Mouse (Mus musculus): ENCODE data around the gene Elavl3.
"Not testable (repeated sequence)": the region's sequence is repeated elsewhere in the genome, so short reads cannot be mapped to it uniquely, and the experiment has no call there.

Elavl3 gene

DNA sequence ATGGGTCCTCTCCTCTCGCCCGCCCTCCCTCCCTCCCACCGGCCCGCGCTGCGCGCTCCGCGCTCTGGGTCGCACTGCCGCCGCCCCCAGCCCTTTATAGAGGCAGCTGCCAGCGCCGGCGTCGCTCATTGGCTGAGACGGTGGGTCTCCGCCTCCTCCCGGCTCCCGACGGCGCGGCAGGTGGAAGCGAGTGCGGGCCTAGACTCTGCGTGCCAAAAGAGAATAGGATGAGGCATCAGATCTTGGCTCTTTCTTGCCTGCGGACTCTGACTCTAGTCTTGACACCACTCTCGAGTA, at the start of gene Elavl3:
Gene Elavl3 (minus strand): TSS at position 66 of the 297 bp plus-strand sequence.
- in situ Hi-C loops (cut with MboI, MseI) = no loop called here

DNA sequence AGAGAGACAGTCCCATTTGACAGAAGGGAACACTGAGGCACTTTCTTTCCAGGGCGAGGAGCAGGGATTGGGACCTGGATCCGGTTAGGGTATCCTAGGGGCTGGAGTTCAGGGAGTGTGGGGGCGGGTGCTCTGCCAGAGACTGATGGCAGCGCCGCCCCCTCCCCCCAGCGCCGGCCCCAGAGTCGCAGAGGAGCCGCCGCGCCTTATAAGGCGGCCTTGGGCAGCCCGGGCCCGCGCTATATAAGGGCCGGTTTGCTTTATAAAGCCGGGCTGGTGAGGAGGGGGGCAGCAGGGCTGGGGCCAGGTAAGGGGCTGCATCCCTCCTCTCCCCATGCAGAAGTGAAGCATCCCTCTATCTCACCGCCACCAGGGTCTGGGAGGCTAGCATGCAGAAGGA, 48.1 kb upstream of the Elavl3 start:
- in situ Hi-C loops (cut with MboI, MseI) = no loop called here

DNA sequence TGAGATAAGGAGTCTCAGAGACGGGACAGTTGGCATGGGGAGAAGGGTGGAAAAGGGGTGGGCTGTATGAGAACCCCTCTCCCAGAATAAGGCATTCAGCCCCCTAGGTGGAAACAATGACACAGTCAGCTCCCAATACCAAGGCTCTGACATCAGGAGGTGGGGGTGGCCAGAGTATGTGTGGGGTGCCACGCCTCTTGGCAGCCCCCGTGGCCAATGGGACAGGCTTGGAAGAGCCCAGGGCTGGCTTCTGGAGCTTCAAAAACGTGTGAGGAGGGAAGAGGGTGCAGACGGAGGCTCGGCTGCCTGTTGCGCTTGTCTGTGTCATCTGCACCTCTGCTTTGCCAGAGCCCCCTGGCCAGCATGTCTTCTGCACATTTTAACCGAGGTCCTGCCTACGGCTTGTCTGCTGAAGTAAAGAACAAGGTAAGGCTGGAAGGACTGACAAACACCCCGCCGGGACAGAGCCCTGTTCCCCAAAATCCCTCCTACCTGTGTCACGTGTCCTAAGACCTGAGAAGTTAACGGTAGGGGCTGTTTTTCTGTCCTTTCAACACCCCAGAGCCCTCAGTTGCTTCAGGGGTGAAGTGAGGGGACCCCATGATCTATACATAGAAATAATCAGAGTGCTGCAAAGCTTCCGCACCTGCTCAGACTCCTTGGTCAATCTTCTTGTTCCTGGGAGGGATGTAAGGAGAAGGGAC, 47.3 kb upstream of the Elavl3 start, which contains the start of gene Cnn1:
Gene Cnn1 (plus strand): TSS at position 224 of the 704 bp plus-strand sequence.
- in situ Hi-C loops (cut with MboI, MseI) = no loop called here

DNA sequence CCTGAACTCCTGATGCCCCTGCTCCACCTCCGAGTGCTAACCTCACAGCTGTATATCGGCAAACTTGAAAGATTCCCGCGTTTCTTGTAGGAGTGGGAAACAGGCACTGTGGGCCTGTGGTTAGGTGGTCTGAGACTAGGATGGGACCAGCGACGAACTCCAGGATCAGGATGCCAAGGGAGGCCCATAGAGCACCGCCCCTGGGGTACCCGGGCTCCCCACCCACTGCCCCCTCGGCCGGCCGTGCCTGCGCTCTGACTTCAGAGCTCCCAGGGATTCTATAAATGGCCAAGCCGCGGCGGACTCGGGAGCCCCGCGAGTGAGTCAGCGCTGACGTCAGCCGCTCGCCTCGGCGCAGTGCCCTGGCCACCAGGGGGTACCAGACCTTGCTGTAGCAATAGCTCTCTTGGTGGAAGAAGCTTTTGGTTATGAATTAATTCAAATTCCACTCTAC, 44.1 kb upstream of the Elavl3 start:
- in situ Hi-C loops (cut with MboI, MseI) = no loop called here

DNA sequence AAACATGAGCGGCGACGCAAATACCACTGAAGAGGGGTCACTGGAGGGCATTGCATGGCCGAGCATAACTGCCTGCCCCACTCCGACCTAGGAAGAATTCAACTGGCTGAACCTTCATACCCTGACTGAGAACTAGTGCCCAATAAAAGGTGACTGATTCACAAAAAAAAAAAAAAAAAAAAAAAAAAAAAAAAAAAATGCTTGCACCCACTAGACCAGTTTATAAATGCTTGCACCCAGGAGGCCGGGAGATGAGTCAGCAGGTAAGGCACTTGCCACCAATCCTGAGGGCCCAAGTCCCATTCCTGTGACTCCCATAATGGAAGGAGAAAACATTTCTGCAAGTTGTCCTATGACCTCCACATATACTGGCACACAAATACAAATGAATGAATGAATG, 40.9 kb upstream of the Elavl3 start:
- in situ Hi-C loops (cut with MboI, MseI) = no loop called here

DNA sequence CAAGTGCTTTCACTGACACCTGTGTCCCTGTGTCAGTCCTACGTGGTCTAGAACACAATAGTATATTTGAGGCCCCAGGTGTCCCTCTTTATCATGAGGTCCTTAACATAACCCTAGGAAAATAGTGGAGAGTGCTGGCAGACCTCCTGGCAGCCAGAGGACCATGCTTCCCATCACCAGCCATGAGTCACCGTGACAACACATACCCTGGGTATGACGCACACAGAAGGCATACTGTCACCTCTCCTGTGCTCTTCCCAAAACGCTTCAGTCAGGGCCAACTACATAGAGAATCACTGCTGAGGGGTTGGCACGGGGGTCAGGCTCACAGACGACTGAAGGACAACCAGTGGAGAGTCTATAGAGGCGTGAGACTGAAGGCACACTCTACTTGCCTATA, 38.2 kb upstream of the Elavl3 start:
- in situ Hi-C loops (cut with MboI, MseI) = no loop called here

DNA sequence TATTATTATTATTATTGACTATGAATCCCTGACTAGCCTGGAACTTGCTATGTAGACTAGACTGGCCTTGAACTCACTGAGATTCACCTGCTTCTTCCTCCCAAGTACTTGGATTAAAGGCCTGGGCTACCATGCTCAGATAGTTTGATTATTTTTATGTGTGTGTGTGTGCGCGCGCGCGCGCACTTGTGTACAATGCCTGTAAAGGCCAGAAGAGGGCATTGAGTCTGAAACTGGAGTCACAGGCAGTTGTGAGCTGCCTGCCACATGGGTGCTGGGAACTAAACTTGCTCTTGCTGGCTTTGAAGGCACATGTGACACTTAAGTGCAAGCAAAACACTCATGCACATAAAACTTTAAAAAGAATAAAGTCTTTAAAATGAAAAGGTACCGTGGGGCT, 37.5 kb upstream of the Elavl3 start:
- in situ Hi-C loops (cut with MboI, MseI) = no loop called here

DNA sequence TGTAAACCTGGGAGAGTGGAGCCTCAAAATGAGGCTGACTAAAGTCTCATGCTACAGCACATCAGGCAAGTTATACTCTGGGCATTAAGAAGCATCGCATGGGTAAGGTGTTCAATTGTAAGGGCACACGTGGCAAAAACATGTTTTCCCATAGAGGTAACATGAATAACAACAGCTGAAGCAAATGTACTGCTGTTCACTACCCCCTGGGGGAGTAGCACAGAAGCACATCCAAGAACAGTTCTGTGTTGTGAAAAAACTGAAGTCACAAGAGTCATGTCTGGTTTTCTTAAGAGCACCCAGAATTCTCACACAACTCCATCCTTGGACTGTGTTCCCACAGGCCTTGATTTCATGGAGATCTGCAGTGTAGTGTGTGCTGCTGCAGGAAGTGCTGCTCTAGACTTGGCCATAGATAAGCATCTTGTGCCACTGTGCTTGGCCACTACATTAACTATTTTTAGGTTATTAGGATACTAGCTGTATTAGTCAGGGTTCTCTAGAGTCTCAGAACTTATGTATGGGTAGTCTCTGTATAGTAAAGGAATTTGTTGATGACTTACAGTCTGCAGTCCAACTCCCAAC, 35.3 kb upstream of the Elavl3 start:
- in situ Hi-C loops (cut with MboI, MseI) = no loop called here

DNA sequence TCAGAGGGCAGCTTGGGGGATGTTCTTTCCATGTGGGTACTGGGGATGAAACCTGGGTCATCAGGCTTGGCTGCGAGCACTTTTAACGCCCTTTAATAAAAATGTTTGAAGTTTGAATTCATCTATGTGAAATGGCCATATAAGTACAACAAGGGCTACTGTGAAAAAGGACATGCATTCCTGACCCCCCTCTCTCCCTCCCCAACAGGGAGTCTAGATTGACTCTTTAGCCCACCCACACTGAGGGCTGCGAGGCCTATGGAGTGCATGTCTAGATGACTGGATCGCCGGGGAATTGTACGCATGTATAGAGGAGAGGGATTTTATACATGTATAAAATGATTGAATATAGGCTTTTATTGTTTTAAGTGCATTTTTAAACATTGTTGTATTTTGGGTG, 34.2 kb upstream of the Elavl3 start:
- in situ Hi-C loops (cut with MboI, MseI) = no loop called here

DNA sequence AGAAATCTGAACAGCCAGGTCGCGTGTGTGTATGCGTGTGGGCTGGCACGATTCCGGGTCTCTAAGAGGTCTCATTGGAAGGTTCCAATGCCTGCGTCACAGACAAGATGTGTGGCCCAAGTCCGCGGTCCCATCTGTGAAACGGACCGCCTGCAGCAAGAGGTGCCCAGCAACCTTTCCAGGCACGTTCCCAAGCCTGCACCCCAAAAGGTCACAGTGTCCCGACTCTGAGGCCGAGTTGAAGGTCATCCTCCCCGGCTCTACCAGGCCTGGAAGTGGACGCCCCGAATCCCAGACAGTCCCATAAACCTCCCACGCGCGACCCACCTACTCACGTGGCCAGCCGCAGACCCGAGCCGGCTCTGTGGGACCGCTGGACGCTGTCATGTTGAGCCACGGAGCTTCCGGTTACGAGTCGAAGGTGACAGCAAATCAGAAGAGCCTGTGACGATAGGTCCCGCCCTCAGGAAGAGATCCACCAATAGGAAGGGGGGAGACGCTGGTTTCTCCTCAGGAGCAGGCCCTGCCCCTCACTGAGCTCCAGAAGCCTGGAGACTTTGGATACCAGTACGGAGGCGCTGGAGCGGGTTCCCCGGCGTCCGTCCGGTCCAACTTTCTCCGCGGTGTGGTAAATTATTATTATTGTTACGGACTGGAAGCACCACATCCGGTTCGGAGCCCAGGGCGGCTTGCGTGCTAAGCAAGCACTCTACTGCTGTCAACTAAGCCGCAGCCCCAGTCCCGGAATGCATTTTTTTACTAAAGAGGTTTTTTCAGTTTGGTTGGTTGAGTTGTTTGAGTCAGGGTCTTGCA, 33.4 kb upstream of the Elavl3 start, which contains the start of gene Ecsit:
Gene Ecsit (minus strand): TSS at position 417 of the 813 bp plus-strand sequence.
- in situ Hi-C loops (cut with MboI, MseI) = no loop called here

DNA sequence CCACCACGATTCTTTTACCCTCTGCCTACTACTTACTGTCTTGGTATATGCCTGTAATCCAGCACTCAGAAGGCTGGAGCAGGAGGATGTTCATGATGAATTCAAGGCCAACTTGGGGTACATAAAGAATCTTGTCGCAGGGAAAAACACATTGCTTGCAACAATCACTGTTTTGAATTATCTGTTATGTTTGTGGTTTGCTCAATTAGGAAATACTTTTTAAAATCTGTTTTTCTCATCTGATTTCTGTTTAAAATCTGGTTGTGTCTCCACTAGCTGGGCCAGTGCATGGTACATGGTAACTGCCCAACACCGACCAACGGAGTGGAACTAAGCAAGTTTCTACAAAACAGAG, 32.8 kb upstream of the Elavl3 start:
- in situ Hi-C loops (cut with MboI, MseI) = no loop called here

DNA sequence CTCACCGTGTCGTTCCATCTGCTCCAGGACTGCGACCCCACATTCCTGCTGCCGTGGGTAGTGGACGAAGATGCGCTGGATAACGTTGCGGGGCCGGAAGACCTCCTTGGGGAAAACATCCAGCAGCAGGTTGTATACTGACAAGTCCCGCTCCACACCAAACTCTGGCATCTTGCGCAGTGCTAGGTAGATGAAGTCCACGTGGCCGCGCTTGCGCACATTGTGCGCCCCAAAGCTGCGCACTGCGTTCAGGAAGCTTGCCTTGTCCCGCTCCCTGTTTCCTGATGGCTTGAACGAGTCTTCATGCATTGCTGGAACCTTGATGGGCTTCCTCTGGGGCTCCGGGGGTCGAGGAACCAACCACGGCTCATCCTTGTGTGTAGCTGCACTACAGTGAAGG, 24.4 kb upstream of the Elavl3 start:
- in situ Hi-C loops (cut with MboI, MseI) = no loop called here

DNA sequence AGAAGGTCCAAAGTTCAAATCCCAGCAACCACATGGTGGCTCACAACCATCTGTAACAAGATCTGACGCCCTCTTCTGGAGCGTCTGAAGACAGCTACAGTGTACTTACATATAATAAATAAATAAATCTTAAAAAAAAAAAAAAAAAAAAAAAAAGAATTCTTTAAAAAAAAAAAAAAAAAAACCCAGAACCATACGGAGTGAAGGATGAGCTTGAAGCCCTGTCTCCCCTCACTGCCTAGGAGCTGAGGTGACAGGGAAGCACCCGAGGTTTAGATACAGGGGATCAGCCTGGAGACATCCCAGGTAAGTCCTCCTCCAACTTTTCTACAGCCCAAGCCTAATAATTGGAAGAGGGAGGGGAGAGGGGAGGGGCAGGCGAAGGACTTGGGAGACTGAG, 24.0 kb upstream of the Elavl3 start:
- in situ Hi-C loops (cut with MboI, MseI) = not testable (repeated sequence)

DNA sequence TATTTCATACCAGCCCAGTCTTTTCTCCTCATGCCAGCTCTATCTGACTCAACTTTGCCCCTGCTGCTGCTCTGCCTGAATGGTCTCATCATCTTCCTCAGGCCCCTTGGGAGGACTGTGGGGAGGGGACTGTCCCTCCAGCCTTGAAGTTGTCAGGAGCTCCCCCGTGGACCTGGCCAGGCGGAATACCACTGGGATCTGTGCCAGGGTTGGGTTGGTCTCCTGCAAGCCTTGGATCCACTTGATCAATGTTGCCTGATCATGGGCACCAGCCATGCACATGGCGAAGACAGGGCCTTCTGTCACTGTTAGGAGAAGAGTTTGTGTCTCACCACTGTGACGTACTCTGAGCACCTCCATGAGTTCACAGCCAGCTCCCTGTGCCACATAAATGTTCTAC, 20.5 kb upstream of the Elavl3 start:
- in situ Hi-C loops (cut with MboI, MseI) = no loop called here

DNA sequence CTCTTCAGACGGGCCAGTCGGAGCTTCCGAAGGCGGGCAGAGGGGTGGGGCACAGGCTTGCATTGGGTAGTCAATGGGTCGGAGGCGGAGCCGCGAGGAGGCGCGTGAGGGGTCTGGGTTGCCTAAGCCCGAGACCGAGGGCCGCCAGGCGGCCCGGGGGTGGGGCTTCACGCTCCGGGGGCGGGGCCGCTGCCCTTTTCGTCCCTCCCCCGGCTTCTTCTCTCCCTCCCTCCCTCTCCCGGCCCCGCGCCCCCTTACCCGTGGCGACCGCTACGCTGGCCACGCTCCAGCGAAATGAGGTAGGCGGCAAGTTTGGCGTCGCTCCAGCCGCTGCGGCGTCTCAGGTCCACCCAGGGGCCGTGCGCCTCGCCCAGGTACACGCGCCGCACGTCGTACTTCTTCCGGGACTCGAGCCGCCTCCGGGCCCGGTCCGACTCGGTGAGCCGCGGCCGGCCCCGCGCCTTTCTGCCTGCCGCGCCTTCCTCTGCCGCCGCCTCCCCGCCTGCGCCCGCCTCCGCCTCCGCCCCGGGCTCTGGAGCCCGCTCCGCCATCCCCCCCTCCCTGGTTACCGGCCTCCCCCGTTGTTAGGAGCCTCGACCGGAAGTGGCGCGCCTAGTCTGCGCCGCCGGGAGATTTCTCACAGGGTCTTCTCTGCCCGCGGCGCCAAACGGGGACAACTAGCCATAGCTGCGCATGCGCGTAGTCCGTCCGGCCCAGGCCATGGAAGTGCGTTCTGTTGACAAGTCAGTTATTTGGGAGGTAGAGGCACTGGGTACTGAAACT, 19.2 kb upstream of the Elavl3 start, which contains the start of the genes Gm49318 and Zfp653:
Gene Gm49318 (minus strand): TSS at position 469 of the 783 bp plus-strand sequence.
Gene Zfp653 (minus strand): TSS at position 586 of the 783 bp plus-strand sequence.
- in situ Hi-C loops (cut with MboI, MseI) = no loop called here

DNA sequence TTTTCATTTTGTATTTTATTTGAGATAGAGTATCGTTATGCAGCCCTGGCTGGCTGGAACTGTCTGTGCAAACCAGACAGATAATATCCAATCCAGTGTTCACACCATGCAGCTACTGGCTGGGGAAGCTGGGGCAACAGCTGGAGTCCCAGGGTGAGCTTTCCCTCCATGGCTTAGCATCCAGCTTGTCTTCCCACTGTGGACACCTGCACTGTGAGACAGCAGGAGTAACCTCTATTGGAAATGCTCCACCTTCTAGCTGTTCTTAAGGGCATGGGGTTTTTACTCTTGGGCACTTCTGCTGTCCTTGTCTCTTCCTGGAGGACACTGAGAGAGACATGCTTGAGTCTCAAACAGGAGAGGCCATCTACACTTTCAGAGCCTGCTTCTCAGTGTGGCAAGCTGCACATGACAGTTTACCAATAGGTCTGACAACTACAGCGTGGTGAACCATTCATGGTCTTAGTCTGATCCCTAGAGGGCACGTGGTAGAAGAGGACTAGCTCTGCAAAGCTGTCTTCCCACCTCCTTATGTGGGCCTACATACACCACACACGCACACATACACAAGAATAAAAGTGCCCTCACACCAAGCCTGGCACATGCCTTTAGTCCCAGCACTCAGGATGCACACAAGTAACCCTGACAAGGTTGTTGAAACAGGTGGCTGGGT, 18.2 kb upstream of the Elavl3 start:
- in situ Hi-C loops (cut with MboI, MseI) = loop anchor here (5.0 kb wide), 1 partner anchor 72 kb away; no protein-coding TSS in a partner anchor

DNA sequence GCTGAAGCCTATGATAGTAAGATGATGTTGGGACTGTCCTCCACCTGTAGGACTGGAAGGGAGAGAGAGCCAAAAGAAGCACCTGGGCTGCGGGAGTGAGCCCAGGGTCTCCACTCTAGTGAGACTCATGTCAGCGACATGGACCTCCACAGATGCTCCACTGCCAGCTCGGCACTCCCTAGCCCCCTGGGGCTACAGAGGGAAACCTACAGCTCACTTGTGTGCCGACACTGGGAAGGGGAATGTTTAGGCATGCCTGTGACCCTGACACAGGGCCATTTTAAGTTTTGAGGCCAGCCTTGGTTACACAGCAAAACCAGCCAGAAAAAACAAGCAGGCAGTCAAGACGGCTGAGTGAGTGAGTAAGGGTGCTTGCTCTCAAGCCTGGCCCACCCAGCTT, 15.4 kb upstream of the Elavl3 start:
- in situ Hi-C loops (cut with MboI, MseI) = loop anchor here (5.0 kb wide), 1 partner anchor 75 kb away; no protein-coding TSS in a partner anchor

DNA sequence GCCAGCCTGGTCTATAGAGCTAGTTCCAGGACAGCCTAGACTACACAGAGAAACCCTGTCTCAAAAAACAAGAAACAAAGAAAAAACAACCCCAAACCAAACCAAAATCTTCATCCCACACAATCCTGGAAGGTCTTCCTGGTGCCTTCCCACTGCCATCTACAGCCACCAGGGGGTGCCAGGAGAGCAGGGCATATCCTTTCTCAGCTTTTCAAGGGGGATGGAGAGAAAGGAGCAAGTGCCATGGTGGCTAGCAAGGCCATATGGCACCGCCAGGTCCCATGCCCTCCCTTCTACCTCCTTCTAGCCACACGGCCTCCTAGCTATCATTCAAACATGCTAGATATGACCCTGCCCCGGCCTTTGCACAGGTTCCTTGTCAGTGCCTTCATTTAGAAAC, 14.6 kb upstream of the Elavl3 start:
- in situ Hi-C loops (cut with MboI, MseI) = loop anchor here (5.0 kb wide), 1 partner anchor 76 kb away; no protein-coding TSS in a partner anchor

DNA sequence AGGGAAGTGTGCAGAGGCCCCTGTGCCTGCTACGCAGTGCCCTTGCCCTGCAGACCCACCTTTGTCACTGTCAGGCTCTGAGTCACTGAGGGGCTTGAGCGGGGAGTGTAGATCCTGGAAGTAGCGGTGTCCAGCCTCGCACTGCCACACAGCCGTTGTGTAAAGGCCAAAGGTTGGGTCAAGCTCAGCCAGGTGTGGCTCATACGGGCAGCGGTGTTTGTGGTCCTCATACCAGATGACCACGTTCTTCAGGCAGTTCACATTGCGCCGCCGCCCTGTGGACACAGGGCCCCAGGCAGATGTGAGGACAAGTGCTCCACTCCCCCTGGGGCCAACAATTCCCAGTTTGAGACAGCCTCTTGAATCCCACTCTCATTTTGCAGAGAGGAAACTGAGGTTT, 13.8 kb upstream of the Elavl3 start:
- in situ Hi-C loops (cut with MboI, MseI) = loop anchor here (5.0 kb wide), 1 partner anchor 77 kb away; no protein-coding TSS in a partner anchor

DNA sequence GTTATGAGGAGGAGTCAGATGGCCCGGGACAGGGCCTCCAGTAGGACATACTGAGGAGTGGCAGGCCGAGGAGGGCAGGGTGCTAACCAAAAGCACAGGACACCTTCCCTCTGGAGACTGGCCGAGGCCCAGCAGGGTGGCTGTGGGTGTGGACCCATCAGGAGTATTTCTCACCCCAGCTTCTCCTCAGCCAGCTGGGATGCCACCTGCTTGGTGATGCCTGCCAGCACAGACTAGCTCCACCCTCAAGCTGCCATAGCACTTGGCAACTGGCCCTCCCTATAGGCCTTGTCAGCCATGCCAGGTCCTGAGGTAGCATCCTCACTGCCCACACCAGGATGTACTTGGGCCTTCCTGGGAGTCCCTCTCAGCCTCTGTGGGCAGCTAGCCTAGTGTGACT, 12.5 kb upstream of the Elavl3 start:
- in situ Hi-C loops (cut with MboI, MseI) = no loop called here

DNA sequence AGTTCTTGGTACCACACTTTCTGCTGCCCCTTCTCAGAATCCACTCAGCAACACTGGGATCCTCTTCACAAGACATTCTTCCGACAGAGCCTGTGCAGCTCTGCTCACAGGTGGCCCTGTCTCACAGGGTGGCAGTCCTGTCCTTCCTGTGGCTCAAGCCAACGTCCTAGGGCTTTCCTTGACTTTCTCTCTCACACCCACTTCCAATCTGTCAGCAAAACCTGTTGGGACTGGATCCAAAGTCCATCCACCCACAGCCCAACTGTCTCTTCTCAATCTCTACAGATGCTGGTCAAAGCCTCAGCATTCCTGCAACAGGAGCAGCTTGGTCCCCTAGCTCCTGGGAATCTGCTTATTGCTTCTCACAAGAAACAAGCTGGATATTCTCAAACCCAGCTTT, 9.5 kb upstream of the Elavl3 start:
- in situ Hi-C loops (cut with MboI, MseI) = no loop called here
